Mouse (Mus musculus): ENCODE results near the gene Abca12.

DNA sequence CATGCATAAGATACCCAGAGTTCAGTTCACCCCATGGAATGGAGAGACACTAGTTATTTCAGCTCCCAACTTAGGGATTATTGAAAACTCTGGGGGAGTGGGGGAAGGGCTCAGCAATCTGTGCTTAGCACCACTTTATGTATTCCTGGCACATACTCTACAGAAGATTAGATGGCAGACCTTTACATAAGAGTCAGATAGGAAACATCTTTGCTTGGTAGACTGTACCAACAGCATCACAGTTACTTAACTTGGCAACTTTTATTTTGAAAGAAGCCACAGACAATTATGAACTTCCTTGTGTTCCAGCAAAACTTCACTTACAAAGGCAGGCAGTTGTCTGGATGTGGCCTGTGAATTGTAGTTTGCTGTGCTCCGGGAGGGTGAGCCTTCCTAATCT, 46.9 kb downstream of the Abca12 start:
- TF ChIP-seq GATA1 (IDR thresholded peaks at IDR 0.05; ENCODE audit: borderline replicate concordance, low read length) (no peak), FLI1 (IDR thresholded peaks at IDR 0.05; ENCODE audit: low read length) (no peak)

Data from megakaryocyte, embryonic 14.5 days (primary cell).